Mouse (Mus musculus): ENCODE results near the gene Krcc1.

Gene Krcc1

GRCm38 (mm10) chr6:71332236-71332965, 60.9 kb downstream of the Krcc1 start:
- DNase-seq (ENCODE audit: low spot score in 2 of 2): no peak

GRCm38 (mm10) chr6:71333031-71333430, 61.6 kb downstream of the Krcc1 start:
- DNase-seq (ENCODE audit: low spot score in 2 of 2): no peak

- DNase-seq (ENCODE audit: low spot score in 2 of 2): peak; percentile 72 to 74
Observed at GRCm38 (mm10) chr6:71333578-71334273, 62.2 kb downstream of the Krcc1 start.
